Mouse (Mus musculus) intestine, postnatal 0 days (tissue): ENCODE measurements at regions not wholly inside any gene's neighbourhood (a gene's known extent, or its start where the extent isn't known, plus 50 kb on each side); places are given as distances from the start of the nearest gene placed in this dataset.

Experiments
- ATAC-seq: fragments of 200-750 bp; cut with Nextera tagmentation; 2 replicates; pipeline ENCODE4 v1.8.0; 2017; ENCODE audit warnings: mild to moderate bottlenecking, moderate TSS enrichment, moderate library complexity
- H3K27ac ChIP-seq: fragments of 300-500 bp; sonication (generic); 2 replicates; pipeline ENCODE4 v1.5.1; 2014; ENCODE audit warnings: mild to moderate bottlenecking, low read depth, low read length, moderate library complexity
- H3K27me3 ChIP-seq: fragments of 300-500 bp; sonication (generic); replicated peaks from 2 replicates; pipeline ENCODE4 v1.6.1; 2014; ENCODE audit warnings: low read length, mixed read lengths; ENCODE audit not compliant: control insufficient read depth, insufficient read depth
- H3K36me3 ChIP-seq: fragments of 300-500 bp; sonication (generic); 2 replicates; pipeline ENCODE4 v1.6.1; 2014; ENCODE audit warnings: mild to moderate bottlenecking, moderate library complexity; ENCODE audit not compliant: control insufficient read depth, insufficient read depth
- H3K4me1 ChIP-seq: fragments of 300-500 bp; sonication (generic); replicated peaks from 2 replicates; pipeline ENCODE4 v1.6.1; 2014; ENCODE audit warnings: antibody characterized with exemption, low read length, mixed read lengths; ENCODE audit not compliant: control insufficient read depth, insufficient read depth
- H3K4me2 ChIP-seq: fragments of 300-500 bp; sonication (generic); replicated peaks from 2 replicates; pipeline ENCODE4 v1.6.1; 2014; ENCODE audit warnings: low read depth, mild to moderate bottlenecking, moderate library complexity
- H3K4me3 ChIP-seq: fragments of 300-500 bp; sonication (generic); 2 replicates; pipeline ENCODE4 v1.5.1; 2014; ENCODE audit warnings: low read depth, low read length
- H3K9ac ChIP-seq: fragments of 300-500 bp; sonication (generic); 2 replicates; pipeline ENCODE4 v1.6.1; 2014; ENCODE audit warnings: mild to moderate bottlenecking, low read depth, low read length
- H3K9me3 ChIP-seq: fragments of 300-500 bp; sonication (generic); 2 replicates; pipeline ENCODE4 v1.6.1; 2016; ENCODE audit warnings: mixed run types; ENCODE audit not compliant: control insufficient read depth
- CTCF ChIP-seq: sonication (generic); IDR thresholded peaks from 2 replicates; pipeline ENCODE4 v1.5.1; 2016; ENCODE audit warnings: low read depth, mild to moderate bottlenecking, control low read depth, antibody characterized with exemption, moderate library complexity
- WGBS: fragments of 180-500 bp; shearing (Covaris S2); extraction: QIAGEN DNeasy Blood & Tissue Kit; methylation state at CpG from one replicate; pipeline ENCODE4 v1.1.7; 2014; 5-methylcytosine and 5-hydroxymethylcytosine counted together

DNA sequence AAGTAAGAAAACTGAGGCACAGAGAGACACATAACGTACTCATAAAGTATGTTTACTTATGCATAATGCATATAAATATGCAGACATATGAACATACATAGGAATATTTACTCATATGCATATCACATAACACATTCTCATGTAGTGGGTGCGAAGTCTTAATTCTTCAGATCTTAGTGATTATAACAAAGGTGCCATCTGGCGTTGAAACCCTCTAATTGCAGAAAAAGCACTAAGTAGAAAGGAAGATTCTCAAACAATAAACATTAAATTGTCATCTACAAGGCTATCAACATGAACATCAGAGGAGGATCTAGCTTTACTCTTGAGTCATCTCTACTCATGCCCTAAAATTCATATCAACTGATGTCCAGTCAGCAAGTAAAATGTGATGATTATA lies 314.2 kb upstream of the 2610301B20Rik start:
- Histone ChIP-seq H3K36me3 (no peaks in the 10 kb centered on the region), H3K9me3 (no peaks in the 10 kb centered on the region), H3K9ac (no peak overlapping the region), H3K27me3 (no peaks in the 10 kb centered on the region), H3K4me3 (no peak overlapping the region), H3K27ac (no peak overlapping the region), H3K4me1 (no peaks in the 10 kb centered on the region), H3K4me2 (no peak overlapping the region)
- ATAC-seq = no peak
- 83% methylated on average over 3 of the region's 3 CpGs for WGBS
- TF ChIP-seq CTCF = no peak

DNA sequence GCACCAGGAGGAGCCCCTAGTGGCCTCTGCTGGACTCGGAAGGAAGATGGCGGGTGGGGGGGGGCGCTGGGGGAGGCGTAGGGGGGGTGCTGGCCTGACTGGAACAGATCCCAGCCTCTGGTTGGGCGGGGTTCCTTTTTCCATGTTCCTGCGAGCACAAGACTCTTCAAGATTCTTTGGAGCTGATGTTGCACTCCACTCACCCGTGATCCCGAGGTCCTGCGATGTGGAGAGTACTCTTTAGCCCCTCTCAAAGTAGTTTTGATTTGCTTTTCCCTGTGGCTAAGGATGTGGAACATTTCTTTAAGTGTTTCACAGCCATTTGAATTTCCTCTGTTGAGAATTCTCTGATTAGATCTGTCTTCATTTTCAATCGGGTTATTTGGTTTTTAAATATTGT lies 269.8 kb upstream of the 2610301B20Rik start:
- TF ChIP-seq CTCF = no peak
- no peak overlapping the region for H3K9ac ChIP-seq
- no peaks in the 10 kb centered on the region for H3K4me1 ChIP-seq
- H3K9me3 ChIP-seq = no peaks in the 10 kb centered on the region
- no peaks in the 10 kb centered on the region for H3K36me3 ChIP-seq
- no peak for ATAC-seq
- no peaks in the 10 kb centered on the region for H3K27me3 ChIP-seq
- no peak overlapping the region for H3K4me2 ChIP-seq
- WGBS = 88% methylated on average over 10 of the region's 10 CpGs
- no peak overlapping the region for H3K4me3 ChIP-seq
- H3K27ac ChIP-seq = no peak overlapping the region

DNA sequence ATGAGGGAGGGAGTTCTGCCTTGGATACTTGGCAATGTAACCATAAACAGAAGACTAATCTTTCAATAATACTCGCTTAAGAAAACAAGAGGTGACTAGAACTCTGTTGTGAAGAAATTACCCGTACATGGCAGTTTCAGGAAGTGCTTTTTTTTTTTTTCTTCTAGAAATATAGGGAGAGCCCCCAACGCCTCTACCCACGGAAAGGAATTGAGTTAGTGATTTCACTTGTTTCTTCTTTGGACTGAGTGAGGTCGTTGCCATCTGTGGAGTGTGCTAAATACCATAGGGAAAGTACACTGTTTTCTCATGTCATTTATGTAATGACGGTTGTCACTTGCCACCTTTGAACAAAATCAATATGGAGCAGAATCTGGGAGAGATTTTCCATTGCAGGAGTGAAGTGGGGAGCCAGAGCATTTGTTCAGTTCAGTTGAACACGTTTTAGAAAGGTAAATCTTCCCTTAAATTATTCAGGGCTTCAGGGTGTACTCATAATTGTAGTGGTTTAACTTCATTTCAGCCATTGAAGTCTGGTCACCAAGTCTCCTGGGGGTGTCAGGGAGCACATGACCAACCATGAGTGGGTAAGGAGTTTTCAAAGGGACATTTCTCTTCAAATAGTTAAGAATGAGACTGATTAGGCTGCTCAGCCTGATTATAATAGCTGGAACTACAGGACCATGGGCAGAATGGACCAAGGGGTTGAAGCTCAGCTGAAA lies 266.3 kb upstream of the 2610301B20Rik start:
- no peak overlapping the region for H3K4me3 ChIP-seq
- no peaks in the 10 kb centered on the region for H3K9me3 ChIP-seq
- no peaks in the 10 kb centered on the region for H3K27me3 ChIP-seq
- no peak overlapping the region for H3K27ac ChIP-seq
- TF ChIP-seq CTCF = no peak
- no peak overlapping the region for H3K9ac ChIP-seq
- no peak overlapping the region for H3K4me2 ChIP-seq
- no peaks in the 10 kb centered on the region for H3K36me3 ChIP-seq
- no peak for ATAC-seq
- WGBS = 80% methylated on average over 7 of the region's 7 CpGs
- H3K4me1 ChIP-seq = no peaks in the 10 kb centered on the region

DNA sequence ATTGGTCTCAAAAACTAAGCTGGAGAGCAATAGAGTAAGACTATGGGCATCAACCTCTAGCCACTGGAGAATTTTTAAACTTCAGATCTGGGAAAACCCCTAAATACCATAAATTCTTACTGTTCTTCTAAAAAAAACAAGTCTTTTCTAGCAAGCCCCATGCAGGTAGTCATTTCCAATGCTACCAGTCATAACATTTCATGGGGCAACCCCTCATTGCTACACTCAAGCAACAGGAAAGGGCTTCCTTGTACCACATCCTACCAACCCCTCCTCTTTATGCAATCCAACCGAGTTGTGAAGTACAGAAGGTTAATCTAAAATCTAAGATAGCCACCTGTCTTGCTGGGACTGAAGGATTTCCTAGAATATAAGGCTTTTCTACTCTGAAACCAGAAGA lies 263.5 kb upstream of the 2610301B20Rik start:
- Histone ChIP-seq H3K4me3 (no peak overlapping the region), H3K4me2 (no peak overlapping the region), H3K27me3 (no peaks in the 10 kb centered on the region), H3K27ac (no peak overlapping the region), H3K4me1 (no peaks in the 10 kb centered on the region), H3K36me3 (no peaks in the 10 kb centered on the region), H3K9ac (no peak overlapping the region), H3K9me3 (no peaks in the 10 kb centered on the region)
- TF ChIP-seq CTCF = no peak
- ATAC-seq = no peak
- 34% methylated on average over 1 of the region's 1 CpGs for WGBS
